Mouse (Mus musculus): Measurements from ENCODE around the gene Mthfsd. TPM values are rescaled to one million over a fixed set of nuclear protein-coding genes. Genes with fewer than 3 reads are reported as not detected.
A peak's percentile ranks its signal among the peaks of the same experiment; 100 is the strongest.
"Not testable (repeated sequence)": the region's sequence is repeated elsewhere in the genome, so short reads cannot be mapped to it uniquely, and the experiment has no call there.

Mthfsd gene
- total RNA-seq (2021), result 10 to 100 TPM; 35.4 to 40.4 TPM

GRCm38 (mm10) chr8:121107668-121108656 lies at the start of gene Mthfsd:
Gene Mthfsd, minus strand, starts transcription at chr8:121108392.
- peak; percentile 96 to 98 for DNase-seq (ENCODE audit: extremely low spot score in 1 of 2, low spot score in 1 of 2)

GRCm38 (mm10) chr8:121156990-121157491 lies 48.8 kb upstream of the Mthfsd start:
- no peak for DNase-seq (ENCODE audit: extremely low spot score in 1 of 2, low spot score in 1 of 2)

- no peak for DNase-seq (ENCODE audit: extremely low spot score in 1 of 2, low spot score in 1 of 2)
Observed at GRCm38 (mm10) chr8:121152394-121152793, 44.2 kb upstream of the Mthfsd start.

- DNase-seq (ENCODE audit: extremely low spot score in 1 of 2, low spot score in 1 of 2), result no peak
Observed at GRCm38 (mm10) chr8:121148573-121149083, 40.4 kb upstream of the Mthfsd start.

- DNase-seq (ENCODE audit: extremely low spot score in 1 of 2, low spot score in 1 of 2), result not testable (repeated sequence)
Observed at GRCm38 (mm10) chr8:121145457-121146134, 37.4 kb upstream of the Mthfsd start.

- no peak for DNase-seq (ENCODE audit: extremely low spot score in 1 of 2, low spot score in 1 of 2)
Observed at GRCm38 (mm10) chr8:121136856-121137255, 28.7 kb upstream of the Mthfsd start.

GRCm38 (mm10) chr8:121134512-121134911 lies 26.3 kb upstream of the Mthfsd start:
- no peak for DNase-seq (ENCODE audit: extremely low spot score in 1 of 2, low spot score in 1 of 2)

GRCm38 (mm10) chr8:121134102-121134501 lies 25.9 kb upstream of the Mthfsd start:
- DNase-seq (ENCODE audit: extremely low spot score in 1 of 2, low spot score in 1 of 2), result no peak

- no peak for DNase-seq (ENCODE audit: extremely low spot score in 1 of 2, low spot score in 1 of 2)
Observed at GRCm38 (mm10) chr8:121132961-121133513, 24.8 kb upstream of the Mthfsd start.

GRCm38 (mm10) chr8:121130522-121130921 lies 22.3 kb upstream of the Mthfsd start:
- DNase-seq (ENCODE audit: extremely low spot score in 1 of 2, low spot score in 1 of 2), result no peak

- no peak for DNase-seq (ENCODE audit: extremely low spot score in 1 of 2, low spot score in 1 of 2)
Observed at GRCm38 (mm10) chr8:121129265-121129940, 21.2 kb upstream of the Mthfsd start.

- DNase-seq (ENCODE audit: extremely low spot score in 1 of 2, low spot score in 1 of 2), result no peak
Observed at GRCm38 (mm10) chr8:121128531-121129264, 20.5 kb upstream of the Mthfsd start.

- DNase-seq (ENCODE audit: extremely low spot score in 1 of 2, low spot score in 1 of 2), result no peak
Observed at GRCm38 (mm10) chr8:121127756-121128375, 19.7 kb upstream of the Mthfsd start, which contains the start of gene Foxl1. Gene Foxl1, plus strand, starts transcription at chr8:121127940.

GRCm38 (mm10) chr8:121127291-121127701 lies 19.1 kb upstream of the Mthfsd start:
- no peak for DNase-seq (ENCODE audit: extremely low spot score in 1 of 2, low spot score in 1 of 2)

GRCm38 (mm10) chr8:121126694-121127093 lies 18.5 kb upstream of the Mthfsd start:
- DNase-seq (ENCODE audit: extremely low spot score in 1 of 2, low spot score in 1 of 2), result no peak

- DNase-seq (ENCODE audit: extremely low spot score in 1 of 2, low spot score in 1 of 2), result no peak
Observed at GRCm38 (mm10) chr8:121126191-121126590, 18.0 kb upstream of the Mthfsd start.

- DNase-seq (ENCODE audit: extremely low spot score in 1 of 2, low spot score in 1 of 2), result peak in 1 of 2 experiments; percentile 56
Observed at GRCm38 (mm10) chr8:121125311-121125876, 17.2 kb upstream of the Mthfsd start.

- DNase-seq (ENCODE audit: extremely low spot score in 1 of 2, low spot score in 1 of 2), result no peak
Observed at GRCm38 (mm10) chr8:121124547-121125239, 16.5 kb upstream of the Mthfsd start.
